9 mouse cellular contexts compared by ENCODE assay signal in genomic region chr7:127018416-127019305, GRCm38 (mm10). TPM values are rescaled to one million over a fixed set of nuclear protein-coding genes. Genes with fewer than 3 reads are reported as not detected.
DNase-seq lines count a peak whose midpoint lies in the region; ATAC-seq and TF ChIP-seq lines count a peak whose summit lies in the region.
"Had no signal": no experiment of that assay in that cellular context is flagged by ENCODE, and none has a peak within 500 bp of the region (broad histone marks: within the 10 kb centered on the region; RNA-seq: fewer than 3 reads in every experiment).

No protein-coding gene starts in this region.

- 36% methylated on average over 15 of the region's 15 CpGs for WGBS in kidney, embryonic 14.5 days
- 69% methylated on average over 15 of the region's 15 CpGs for WGBS in embryonic facial prominence, embryonic 11.5 days
- WGBS in heart, postnatal 0 days: 65% methylated on average over 15 of the region's 15 CpGs
- 84% methylated on average over 15 of the region's 15 CpGs for WGBS in midbrain, embryonic 15.5 days

- no peak for DNase-seq in kidney, postnatal 10 days
- DNase-seq in embryonic facial prominence, embryonic 11.5 days (ENCODE audit: low spot score): no peak
- DNase-seq in heart, postnatal 0 days (ENCODE audit: low spot score): no peak
- no peak for DNase-seq in frontal cortex, adult 2 months (ENCODE audit: extremely low spot score in 1 of 2, low spot score in 1 of 2)
- no peak for DNase-seq in layer of hippocampus, adult 9-10 months (ENCODE audit: low spot score)
- no peak for DNase-seq in left cerebral cortex, postnatal 14 days (ENCODE audit: low spot score in 2 of 2)
- DNase-seq: lung, adult 18-20 months had no signal

- H3K36me3 ChIP-seq in kidney, embryonic 14.5 days (ENCODE audit: control insufficient read depth, insufficient read depth, low read length): peaks cover 27% of the 10 kb centered on the region
- peaks cover 4% of the 10 kb centered on the region for H3K36me3 ChIP-seq in embryonic facial prominence, embryonic 11.5 days (replicated peaks; ENCODE audit: control insufficient read depth, insufficient read depth, low read depth, low read length)
- H3K36me3 ChIP-seq in heart, postnatal 0 days (replicated peaks; ENCODE audit: control insufficient read depth, insufficient read depth, low read length): peaks cover 22% of the 10 kb centered on the region
- H3K36me3 ChIP-seq in midbrain, embryonic 15.5 days (replicated peaks): peaks cover 11% of the 10 kb centered on the region

- peak overlapping the region; percentile 61 for H3K9ac ChIP-seq in kidney, embryonic 14.5 days (ENCODE audit: low read depth, low read length)
- H3K9ac ChIP-seq in embryonic facial prominence, embryonic 11.5 days (replicated peaks; ENCODE audit: low read length): peak overlapping the region; percentile 74
- no peak overlapping the region for H3K9ac ChIP-seq in heart, postnatal 0 days (replicated peaks; ENCODE audit: low read depth, low read length)
- H3K9ac ChIP-seq in midbrain, embryonic 15.5 days: peak overlapping the region; percentile 60; the same call in 1 of the 2 replicates

- peak overlapping the region; percentile 82; the same call in 1 of the 2 replicates for H3K27ac ChIP-seq in kidney, embryonic 14.5 days (ENCODE audit: low read depth, low read length)
- no peak overlapping the region for H3K27ac ChIP-seq in embryonic facial prominence, embryonic 11.5 days (replicated peaks; ENCODE audit: low read depth, low read length)
- H3K27ac ChIP-seq in heart, postnatal 0 days (ENCODE audit: low read depth): peak overlapping the region; percentile 88; the same call in 1 of the 2 replicates
- peak overlapping the region; percentile 94; the same call in 1 of the 2 replicates for H3K27ac ChIP-seq in midbrain, embryonic 15.5 days

- TF ChIP-seq CTCF in heart, postnatal 0 days (IDR thresholded peaks at IDR 0.05; ENCODE audit: low read depth): no peak

- H3K27me3 ChIP-seq in kidney, embryonic 14.5 days (ENCODE audit: control insufficient read depth, insufficient read depth, low read length): no peaks in the 10 kb centered on the region
- no peaks in the 10 kb centered on the region for H3K27me3 ChIP-seq in embryonic facial prominence, embryonic 11.5 days (ENCODE audit: control insufficient read depth, insufficient read depth, low read length)
- H3K27me3 ChIP-seq in heart, postnatal 0 days (ENCODE audit: control insufficient read depth, insufficient read depth, low read length): no peaks in the 10 kb centered on the region
- H3K27me3 ChIP-seq in midbrain, embryonic 15.5 days (replicated peaks): no peaks in the 10 kb centered on the region

- H3K4me1 ChIP-seq in kidney, embryonic 14.5 days (ENCODE audit: control insufficient read depth, insufficient read depth, low read length): peaks cover 70% of the 10 kb centered on the region
- peaks cover 22% of the 10 kb centered on the region for H3K4me1 ChIP-seq in embryonic facial prominence, embryonic 11.5 days (ENCODE audit: control insufficient read depth, insufficient read depth, low read length)
- peaks cover 31% of the 10 kb centered on the region for H3K4me1 ChIP-seq in heart, postnatal 0 days (ENCODE audit: control insufficient read depth, insufficient read depth)
- peaks cover 88% of the 10 kb centered on the region for H3K4me1 ChIP-seq in midbrain, embryonic 15.5 days

- no peak for TF ChIP-seq EP300 in heart, postnatal 0 days (IDR thresholded peaks at IDR 0.05; ENCODE audit: low read depth)

- intact Hi-C loops in left cerebral cortex, postnatal 14 days (cut with DNase I): loop anchor here (5.0 kb wide), 2 partner anchors 41 to 71 kb away; partner anchors contain the start of genes Asphd1, Cdipt and Cdiptos

- ATAC-seq in kidney, embryonic 14.5 days (ENCODE audit: low FRiP score, low TSS enrichment): no peak
- no peak for ATAC-seq in embryonic facial prominence, embryonic 11.5 days (replicated peaks; ENCODE audit: insufficient number of reproducible peaks, low FRiP score, low TSS enrichment, low read depth)
- ATAC-seq in heart, postnatal 0 days (ENCODE audit: insufficient read depth, low read depth): no peak
- ATAC-seq in midbrain, embryonic 15.5 days (replicated peaks): no peak

- H3K4me2 ChIP-seq in kidney, embryonic 14.5 days (replicated peaks; ENCODE audit: low read depth, low read length): peak overlapping the region; percentile 17; the same call in 1 of the 2 replicates
- H3K4me2 ChIP-seq in embryonic facial prominence, embryonic 11.5 days (ENCODE audit: low read depth, low read length): no peak overlapping the region
- no peak overlapping the region for H3K4me2 ChIP-seq in heart, postnatal 0 days (ENCODE audit: low read depth, low read length)
- peak overlapping the region; percentile 90 for H3K4me2 ChIP-seq in midbrain, embryonic 15.5 days

- H3K4me3 ChIP-seq in kidney, embryonic 14.5 days (ENCODE audit: low read length): no peak overlapping the region
- no peak overlapping the region for H3K4me3 ChIP-seq in embryonic facial prominence, embryonic 11.5 days (ENCODE audit: low read depth, low read length)
- no peak overlapping the region for H3K4me3 ChIP-seq in heart, postnatal 0 days (ENCODE audit: low read depth, low read length)
- H3K4me3 ChIP-seq in midbrain, embryonic 15.5 days: no peak overlapping the region

- no peaks in the 10 kb centered on the region for H3K9me3 ChIP-seq in kidney, embryonic 14.5 days (ENCODE audit: control insufficient read depth, low read length)
- no peaks in the 10 kb centered on the region for H3K9me3 ChIP-seq in embryonic facial prominence, embryonic 11.5 days (replicated peaks; ENCODE audit: control insufficient read depth, low read length)
- no peaks in the 10 kb centered on the region for H3K9me3 ChIP-seq in heart, postnatal 0 days (replicated peaks; ENCODE audit: control insufficient read depth, low read length)
- no peaks in the 10 kb centered on the region for H3K9me3 ChIP-seq in midbrain, embryonic 15.5 days

RNA-seq across cellular contexts. Expression of gene Pagr1a, which starts 1.5 kb away (rescaled TPM):
- 41.3 and 89.2 TPM in 2 replicates for polyA plus RNA-seq in kidney, embryonic 14.5 days (2014; fragmentation: Nextera tagmentation; extraction: Ambion mirVana)
- 53.4 and 75.3 TPM in 2 replicates for polyA plus RNA-seq in embryonic facial prominence, embryonic 11.5 days (2014; fragmentation: Nextera tagmentation; extraction: Ambion mirVana)
- not detected in 2 replicates for total RNA-seq in heart, postnatal 0 days (2014; rRNA removed; ENCODE audit: low replicate concordance)
- 21.7 and 44.8 TPM in 2 replicates for polyA plus RNA-seq in heart, postnatal 0 days (2015; fragmentation: Nextera tagmentation; extraction: Ambion mirVana)
- 46.9 and 73.4 TPM in 2 replicates for polyA plus RNA-seq in midbrain, embryonic 15.5 days (2015; fragmentation: Nextera tagmentation; extraction: Ambion mirVana)
- polyA plus RNA-seq in frontal cortex, adult 2 months (2012; rRNA removed): 30.0 and 42.3 TPM in 2 replicates
- total RNA-seq in left cerebral cortex, postnatal 14 days (2021): 10 to 100 TPM; 14.5 to 19.3 TPM

RNA-seq across cellular contexts. Expression of gene Gm42742, which starts 2.2 kb away (rescaled TPM):
- polyA plus RNA-seq in kidney, embryonic 14.5 days (2014; fragmentation: Nextera tagmentation; extraction: Ambion mirVana): 21.8 and 65.4 TPM in 2 replicates
- 52.7 and 56.0 TPM in 2 replicates for polyA plus RNA-seq in embryonic facial prominence, embryonic 11.5 days (2014; fragmentation: Nextera tagmentation; extraction: Ambion mirVana)
- total RNA-seq in heart, postnatal 0 days (2014; rRNA removed; ENCODE audit: low replicate concordance): 22.8 and 24.8 TPM in 2 replicates
- 5.7 and 44.5 TPM in 2 replicates for polyA plus RNA-seq in heart, postnatal 0 days (2015; fragmentation: Nextera tagmentation; extraction: Ambion mirVana)
- 44.9 and 52.6 TPM in 2 replicates for polyA plus RNA-seq in midbrain, embryonic 15.5 days (2015; fragmentation: Nextera tagmentation; extraction: Ambion mirVana)
- 95.5 and 113 TPM in 2 replicates for polyA plus RNA-seq in frontal cortex, adult 2 months (2012; rRNA removed)
- total RNA-seq in left cerebral cortex, postnatal 14 days (2021): 10 to 100 TPM; 33.6 to 43.7 TPM

RNA-seq across cellular contexts. Expression of gene Prrt2, which starts 2.4 kb away (rescaled TPM):
- polyA plus RNA-seq in kidney, embryonic 14.5 days (2014; fragmentation: Nextera tagmentation; extraction: Ambion mirVana): 4.1 and 9.6 TPM in 2 replicates
- polyA plus RNA-seq in embryonic facial prominence, embryonic 11.5 days (2014; fragmentation: Nextera tagmentation; extraction: Ambion mirVana): 7.6 and 7.7 TPM in 2 replicates
- total RNA-seq in heart, postnatal 0 days (2014; rRNA removed; ENCODE audit: low replicate concordance): not detected in 2 replicates
- 0.23 and 1.1 TPM in 2 replicates for polyA plus RNA-seq in heart, postnatal 0 days (2015; fragmentation: Nextera tagmentation; extraction: Ambion mirVana)
- 40.7 and 42.3 TPM in 2 replicates for polyA plus RNA-seq in midbrain, embryonic 15.5 days (2015; fragmentation: Nextera tagmentation; extraction: Ambion mirVana)
- 227 and 259 TPM in 2 replicates for polyA plus RNA-seq in frontal cortex, adult 2 months (2012; rRNA removed)
- total RNA-seq in left cerebral cortex, postnatal 14 days (2021): 100 to 1,000 TPM; 165 to 186 TPM

RNA-seq across cellular contexts. Expression of gene Pagr1b, which starts 2.4 kb away (rescaled TPM):
- 0.31 and 0.38 TPM in 2 replicates for polyA plus RNA-seq in kidney, embryonic 14.5 days (2014; fragmentation: Nextera tagmentation; extraction: Ambion mirVana)
- 0.32 and 0.53 TPM in 2 replicates for polyA plus RNA-seq in embryonic facial prominence, embryonic 11.5 days (2014; fragmentation: Nextera tagmentation; extraction: Ambion mirVana)
- total RNA-seq in heart, postnatal 0 days (2014; rRNA removed; ENCODE audit: low replicate concordance): not detected in 2 replicates
- polyA plus RNA-seq in heart, postnatal 0 days (2015; fragmentation: Nextera tagmentation; extraction: Ambion mirVana): not detected in 2 replicates
- polyA plus RNA-seq in midbrain, embryonic 15.5 days (2015; fragmentation: Nextera tagmentation; extraction: Ambion mirVana): 1.0 TPM in 1 of 2 replicates, not detected in the other
- polyA plus RNA-seq in frontal cortex, adult 2 months (2012; rRNA removed): 1.7 and 2.4 TPM in 2 replicates
- not detected for total RNA-seq in left cerebral cortex, postnatal 14 days (2021)

RNA-seq across cellular contexts. Expression of gene Mvp, which starts 4.2 kb away (rescaled TPM):
- polyA plus RNA-seq in kidney, embryonic 14.5 days (2014; fragmentation: Nextera tagmentation; extraction: Ambion mirVana): 7.7 and 9.7 TPM in 2 replicates
- polyA plus RNA-seq in embryonic facial prominence, embryonic 11.5 days (2014; fragmentation: Nextera tagmentation; extraction: Ambion mirVana): 2.6 and 3.0 TPM in 2 replicates
- total RNA-seq in heart, postnatal 0 days (2014; rRNA removed; ENCODE audit: low replicate concordance): 24.2 and 32.5 TPM in 2 replicates
- polyA plus RNA-seq in heart, postnatal 0 days (2015; fragmentation: Nextera tagmentation; extraction: Ambion mirVana): 16.1 and 17.4 TPM in 2 replicates
- 4.0 and 4.5 TPM in 2 replicates for polyA plus RNA-seq in midbrain, embryonic 15.5 days (2015; fragmentation: Nextera tagmentation; extraction: Ambion mirVana)
- 8.3 and 8.8 TPM in 2 replicates for polyA plus RNA-seq in frontal cortex, adult 2 months (2012; rRNA removed)
- 1 to 10 TPM; 4.9 to 5.1 TPM for total RNA-seq in left cerebral cortex, postnatal 14 days (2021)

Comparison
In these comparisons a context has a peak if more than half of its experiments do, and no peak if none do; other contexts are left out.
1. H3K4me2 ChIP-seq: peak in kidney, embryonic 14.5 days (single experiment) and midbrain, embryonic 15.5 days (single experiment); none in embryonic facial prominence, embryonic 11.5 days (single experiment) and heart, postnatal 0 days (single experiment).